Mouse (Mus musculus): ENCODE data around the gene Muc15.

The Muc15 gene

GRCm38 (mm10) chr2:110721290-110721753 is at the start of gene Muc15:
Gene Muc15 (plus strand): TSS chr2:110721340.
- DNase-seq = no peak

DNA sequence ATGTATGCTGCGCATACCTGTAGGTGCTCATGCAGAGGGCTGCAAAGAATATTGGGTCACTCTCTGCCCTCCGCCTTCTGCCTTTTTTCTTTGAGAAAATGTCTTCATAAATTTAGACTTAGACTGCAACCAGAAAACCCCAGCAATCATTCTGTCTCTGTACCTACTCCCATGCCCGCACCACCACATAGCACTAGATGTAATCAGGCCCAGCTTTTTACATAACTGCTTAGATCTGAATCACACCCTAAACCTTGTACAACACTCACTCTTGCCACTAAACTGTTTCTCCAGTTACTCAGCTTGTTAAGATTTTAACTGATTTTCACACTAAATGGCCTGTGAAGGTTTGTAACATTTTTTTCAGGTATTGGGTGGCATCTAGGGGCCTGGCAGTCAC is 11.7 kb upstream of the Muc15 start:
- DNase-seq = no peak

- peak; percentile 3 to 33 for DNase-seq
Measured at GRCm38 (mm10) chr2:110710055-110710720, 11.0 kb upstream of the Muc15 start.

DNA sequence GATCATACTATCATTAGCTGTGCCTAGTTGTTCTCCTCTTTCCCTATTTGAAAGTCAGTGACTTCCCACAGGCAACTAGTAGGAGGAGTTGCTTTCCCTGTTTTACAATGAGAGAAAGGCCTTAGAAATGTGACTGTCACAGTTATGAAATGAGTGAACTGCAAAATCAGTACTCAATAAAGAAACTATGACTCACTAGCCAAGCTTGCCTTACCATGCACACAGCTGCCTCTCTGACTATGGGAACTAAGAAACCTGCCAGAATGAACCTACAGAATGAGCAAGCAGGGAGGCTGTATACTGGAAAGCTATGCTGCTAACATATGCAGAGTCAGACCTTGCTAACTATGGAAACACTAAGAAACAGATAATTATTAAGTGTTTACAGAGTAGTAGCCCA is 2.1 kb upstream of the Muc15 start:
- no peak for DNase-seq

GRCm38 (mm10) chr2:110722208-110722607 is 1.1 kb downstream of the Muc15 start:
- DNase-seq = no peak

DNA sequence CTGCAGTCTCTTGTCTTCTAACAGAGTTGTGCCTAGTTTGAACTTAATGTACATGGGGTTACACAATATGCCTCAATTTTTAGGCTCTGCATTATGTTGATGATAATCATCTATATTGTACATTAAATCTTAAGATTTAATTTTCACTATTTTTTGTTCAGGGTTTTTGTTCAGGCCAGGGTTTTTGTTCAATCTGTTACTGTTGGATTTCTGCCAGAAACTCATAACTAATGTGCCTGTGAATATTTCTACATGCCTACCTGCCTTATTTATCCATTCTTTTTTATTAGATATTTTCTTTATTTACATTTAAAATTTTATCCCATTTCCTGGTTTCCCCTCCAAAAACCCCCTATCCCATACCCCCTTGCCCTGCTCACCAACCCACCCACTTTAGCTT is 5.0 kb downstream of the Muc15 start:
- DNase-seq = no peak

- DNase-seq = no peak
Measured at GRCm38 (mm10) chr2:110737236-110737635, 16.1 kb downstream of the Muc15 start.

- no peak for DNase-seq
Measured at GRCm38 (mm10) chr2:110737981-110738380, 16.8 kb downstream of the Muc15 start.

- DNase-seq = no peak
Measured at GRCm38 (mm10) chr2:110739781-110740180, 18.6 kb downstream of the Muc15 start.

DNA sequence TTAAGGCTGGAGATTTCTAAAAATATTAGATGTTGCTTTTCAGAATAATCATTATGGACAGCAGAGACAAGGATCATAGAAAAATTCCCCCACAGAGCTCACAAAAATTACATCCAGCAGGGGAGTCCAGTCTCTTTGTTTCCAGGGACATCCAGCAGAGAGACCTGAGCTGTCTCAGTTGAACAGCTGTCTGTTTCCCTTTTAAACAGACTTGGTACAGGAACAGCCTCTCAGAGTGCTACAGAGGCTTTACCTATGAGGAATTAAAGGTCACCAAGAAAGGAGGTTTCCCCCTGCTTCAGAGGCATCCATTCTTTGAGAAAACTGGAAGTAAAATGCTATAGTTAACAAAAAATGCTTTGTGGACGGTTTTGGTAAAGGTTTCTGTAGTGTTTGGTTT is 19.4 kb downstream of the Muc15 start:
- DNase-seq = no peak

GRCm38 (mm10) chr2:110757556-110757955 is 36.4 kb downstream of the Muc15 start:
- DNase-seq = no peak

- no peak for DNase-seq
Measured at GRCm38 (mm10) chr2:110759434-110759833, 38.3 kb downstream of the Muc15 start.

DNA sequence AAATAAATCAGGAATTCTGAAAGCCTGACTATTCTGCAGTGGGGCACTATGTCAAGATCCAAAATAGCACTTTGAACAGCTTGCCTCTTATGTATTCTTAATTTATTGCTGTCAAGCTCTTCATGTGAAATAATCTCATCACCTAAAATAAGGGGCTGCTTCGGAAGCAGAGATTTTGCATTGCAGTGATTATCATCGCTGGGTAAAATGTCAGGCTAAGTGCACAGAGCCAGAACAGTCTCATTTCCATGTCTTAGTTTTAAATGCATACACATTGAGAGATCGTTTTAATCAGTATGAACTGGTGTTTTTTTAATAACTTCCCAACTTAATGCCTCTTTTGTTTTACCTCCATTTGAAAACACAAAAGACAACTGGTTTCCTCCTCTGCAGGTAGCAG is 66.3 kb downstream of the Muc15 start:
- DNase-seq = no peak
